In genomic region chr15:52167811-52168210, GRCm38 (mm10) we compare ENCODE assay signal across 17 mouse cellular contexts.
"Had no signal": no experiment of that assay in that cellular context is flagged by ENCODE, and none has a peak within 500 bp of the region (broad histone marks: within the 10 kb centered on the region; RNA-seq: fewer than 3 reads in every experiment).

No protein-coding gene starts in this region.

- H3K36me3 ChIP-seq: limb, embryonic 12.5 days; limb, embryonic 15.5 days; lung, embryonic 15.5 days; midbrain, embryonic 10.5 days; neural tube, embryonic 13.5 days; stomach, embryonic 15.5 days had no signal

- H3K9me3 ChIP-seq: limb, embryonic 12.5 days; limb, embryonic 15.5 days; lung, embryonic 15.5 days; megakaryocyte, embryonic 14.5 days; midbrain, embryonic 10.5 days; neural tube, embryonic 13.5 days; stomach, embryonic 15.5 days had no signal

- H3K4me2 ChIP-seq: limb, embryonic 12.5 days; limb, embryonic 15.5 days; lung, embryonic 15.5 days; neural tube, embryonic 13.5 days; stomach, embryonic 15.5 days had no signal

- H3K27me3 ChIP-seq: limb, embryonic 12.5 days; limb, embryonic 15.5 days; lung, embryonic 15.5 days; megakaryocyte, embryonic 14.5 days; neural tube, embryonic 13.5 days; stomach, embryonic 15.5 days had no signal

- DNase-seq: kidney, adult 2 months; kidney, postnatal 14 days; lung, adult 18-20 months; lung, postnatal 10 days; lung, postnatal 36 days; midbrain, embryonic 14.5 days; right cerebral cortex, postnatal 25 days; spleen, adult 18-20 months; thymus, postnatal 25 days had no signal

- H3K27ac ChIP-seq: limb, embryonic 12.5 days; limb, embryonic 15.5 days; lung, embryonic 15.5 days; midbrain, embryonic 10.5 days; neural tube, embryonic 13.5 days; stomach, embryonic 15.5 days had no signal

- H3K4me3 ChIP-seq: limb, embryonic 12.5 days; limb, embryonic 15.5 days; lung, embryonic 15.5 days; megakaryocyte, embryonic 14.5 days; midbrain, embryonic 10.5 days; neural tube, embryonic 13.5 days; stomach, embryonic 15.5 days had no signal

- H3K9ac ChIP-seq: limb, embryonic 12.5 days; limb, embryonic 15.5 days; lung, embryonic 15.5 days; neural tube, embryonic 13.5 days; stomach, embryonic 15.5 days had no signal

- H3K4me1 ChIP-seq: limb, embryonic 12.5 days; limb, embryonic 15.5 days; lung, embryonic 15.5 days; neural tube, embryonic 13.5 days; stomach, embryonic 15.5 days had no signal

- ATAC-seq: intestine, postnatal 0 days had no signal
